Mouse (Mus musculus) forebrain, embryonic 11.5 days (tissue): ENCODE data around the gene Ifit1bl1. TPM values are rescaled to one million over a fixed set of nuclear protein-coding genes. Genes with fewer than 3 reads are reported as not detected.
"Not testable (repeated sequence)": the region's sequence is repeated elsewhere in the genome, so short reads cannot be mapped to it uniquely, and the experiment has no call there.

Experiments
- ATAC-seq: fragments of 200-750 bp; cut with Nextera tagmentation; replicated peaks from 2 replicates; pipeline ENCODE4 v1.8.0; 2017; ENCODE audit warnings: moderate TSS enrichment; ENCODE audit not compliant: low FRiP score
- DNase-seq: peaks from one replicate; pipeline ENCODE4 v3.0.0-alpha.2; 2017; ENCODE audit warnings: low spot score
- H3K27ac ChIP-seq: fragments of 300-500 bp; sonication (generic); 2 replicates; pipeline ENCODE4 v1.5.1; 2014; ENCODE audit warnings: low read depth, low read length
- H3K27me3 ChIP-seq: fragments of 300-500 bp; sonication (generic); 2 replicates; pipeline ENCODE4 v1.6.1; 2014; ENCODE audit warnings: mild to moderate bottlenecking, low read length, mixed read lengths; ENCODE audit not compliant: control insufficient read depth, insufficient read depth
- H3K36me3 ChIP-seq: fragments of 300-500 bp; sonication (generic); 2 replicates; pipeline ENCODE4 v1.6.1; 2014; ENCODE audit warnings: mild to moderate bottlenecking, low read length, moderate library complexity, mixed read lengths; ENCODE audit not compliant: control insufficient read depth, insufficient read depth
- H3K4me1 ChIP-seq: fragments of 300-500 bp; sonication (generic); replicated peaks from 2 replicates; pipeline ENCODE4 v1.6.1; 2014; ENCODE audit warnings: low read length, mixed read lengths; ENCODE audit not compliant: control insufficient read depth, insufficient read depth
- H3K4me2 ChIP-seq: fragments of 300-500 bp; sonication (generic); 2 replicates; pipeline ENCODE4 v1.6.1; 2014; ENCODE audit warnings: low read depth, mild to moderate bottlenecking, low read length, moderate library complexity, mixed read lengths; ENCODE audit not compliant: severe bottlenecking
- H3K4me3 ChIP-seq: fragments of 300-500 bp; sonication (generic); 2 replicates; pipeline ENCODE4 v1.5.1; 2014; ENCODE audit warnings: low read depth, low read length
- H3K9ac ChIP-seq: fragments of 300-500 bp; sonication (generic); 2 replicates; pipeline ENCODE4 v1.6.1; 2014; ENCODE audit warnings: low read length
- H3K9me3 ChIP-seq: fragments of 300-500 bp; sonication (generic); 2 replicates; pipeline ENCODE4 v1.6.1; 2016; ENCODE audit warnings: low read length, mixed read lengths; ENCODE audit not compliant: control insufficient read depth
- WGBS: fragments of 180-500 bp; shearing (Covaris S2); extraction: QIAGEN DNeasy Blood & Tissue Kit; methylation state at CpG from one replicate; pipeline ENCODE4 v1.1.7; 2014; 5-methylcytosine and 5-hydroxymethylcytosine counted together
- polyA plus RNA-seq: library from polyadenylated mRNA; unstranded; fragments of >200 nt; fragmentation: Nextera tagmentation; extraction: Ambion mirVana; gene quantifications from 2 replicates; pipeline ENCODE4 v1.2.1, GENCODE M21; 2014

Ifit1bl1 gene
- polyA plus RNA-seq, 1 experiment from 2014 or later: 0.08 TPM

DNA sequence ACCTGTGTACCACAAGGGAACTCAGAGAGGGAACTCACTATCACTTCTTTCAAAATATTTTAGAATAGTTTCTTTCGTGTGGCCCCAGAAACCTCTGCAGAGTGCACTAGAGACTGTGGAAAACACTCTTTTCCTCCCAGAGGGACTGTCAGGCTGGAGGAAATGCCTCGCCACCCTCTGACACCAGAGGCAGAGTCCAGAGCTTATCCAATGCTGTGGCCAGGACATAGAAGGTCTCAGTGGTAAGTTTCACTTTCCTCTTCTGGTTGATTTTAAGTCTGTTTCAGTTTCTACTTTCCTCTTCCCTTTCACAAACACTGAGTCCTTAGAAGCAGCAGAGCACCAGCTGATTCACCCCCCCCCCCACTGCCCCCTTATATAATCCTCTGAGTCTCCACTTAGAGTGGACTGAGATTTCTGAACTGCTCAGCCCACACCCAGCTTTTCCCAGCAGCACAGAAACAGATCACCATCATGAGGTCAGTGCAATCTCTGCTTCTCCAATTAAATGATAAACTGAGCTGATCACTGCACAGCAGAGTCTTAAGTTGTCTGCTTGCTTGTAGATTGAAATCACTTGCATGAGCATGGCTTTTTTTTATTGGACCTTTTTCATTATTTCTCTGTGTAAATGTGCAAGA is 18.5 kb downstream of the Ifit1bl1 start, which contains the start of gene Ifit3:
Ifit3 (plus strand) TSS at position 406 of the 641 bp plus-strand sequence.
- DNase-seq, H3K4me1 ChIP-seq, ATAC-seq, H3K27me3 ChIP-seq, H3K27ac ChIP-seq, H3K9me3 ChIP-seq, H3K4me3 ChIP-seq, H3K9ac ChIP-seq, H3K36me3 ChIP-seq, H3K4me2 ChIP-seq: not testable (repeated sequence)
- 80% methylated on average over 2 of the region's 2 CpGs for WGBS

DNA sequence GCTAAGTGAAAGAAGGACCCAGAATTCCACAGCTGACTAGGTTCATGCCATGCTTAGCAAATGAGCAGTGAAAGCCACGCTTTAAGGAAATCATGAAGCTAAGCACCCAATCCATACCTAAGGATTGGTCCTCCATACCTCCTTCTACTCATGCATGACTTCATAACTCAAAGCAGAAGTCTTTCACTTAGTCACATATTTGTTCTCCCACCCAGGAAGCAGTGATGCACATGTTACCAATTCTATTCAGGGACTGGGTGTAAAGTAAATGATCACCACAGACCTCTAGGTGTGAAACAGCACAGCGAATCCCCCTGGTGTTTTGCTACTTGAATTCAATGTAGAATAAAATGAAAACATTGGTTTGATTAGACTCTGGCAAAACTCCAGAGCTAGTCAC is 19.1 kb downstream of the Ifit1bl1 start:
- 81% methylated on average over 2 of the region's 2 CpGs for WGBS
- not testable (repeated sequence) for H3K36me3 ChIP-seq, H3K27me3 ChIP-seq, H3K4me3 ChIP-seq, H3K4me2 ChIP-seq, H3K27ac ChIP-seq, ATAC-seq, H3K4me1 ChIP-seq, H3K9ac ChIP-seq, DNase-seq, H3K9me3 ChIP-seq

- no peak overlapping the region for H3K9ac ChIP-seq
- H3K4me3 ChIP-seq: no peak overlapping the region
- no peaks in the 10 kb centered on the region for H3K4me1 ChIP-seq
- DNase-seq (no peak), ATAC-seq (no peak)
- H3K4me2 ChIP-seq: no peak overlapping the region
- H3K9me3 ChIP-seq: no peaks in the 10 kb centered on the region
- WGBS: 70% methylated on average over 1 of the region's 1 CpGs
- no peaks in the 10 kb centered on the region for H3K36me3 ChIP-seq
- no peak overlapping the region for H3K27ac ChIP-seq
- no peaks in the 10 kb centered on the region for H3K27me3 ChIP-seq
Measured at GRCm38 (mm10) chr19:34577121-34577520, 24.6 kb downstream of the Ifit1bl1 start.

GRCm38 (mm10) chr19:34573650-34574049 is 28.1 kb downstream of the Ifit1bl1 start:
- H3K9ac ChIP-seq: no peak overlapping the region
- no peak overlapping the region for H3K4me3 ChIP-seq
- H3K27ac ChIP-seq: no peak overlapping the region
- no peaks in the 10 kb centered on the region for H3K27me3 ChIP-seq
- H3K4me2 ChIP-seq: no peak overlapping the region
- no peaks in the 10 kb centered on the region for H3K9me3 ChIP-seq
- H3K36me3 ChIP-seq: no peaks in the 10 kb centered on the region
- H3K4me1 ChIP-seq: no peaks in the 10 kb centered on the region
- DNase-seq: no peak
- 93% methylated on average over 5 of the region's 5 CpGs for WGBS
- no peak for ATAC-seq

GRCm38 (mm10) chr19:34571080-34571479 is 30.7 kb downstream of the Ifit1bl1 start:
- 83% methylated on average over 1 of the region's 1 CpGs for WGBS
- no peak overlapping the region for H3K27ac ChIP-seq
- no peak overlapping the region for H3K4me2 ChIP-seq
- no peak for DNase-seq
- H3K9me3 ChIP-seq: no peaks in the 10 kb centered on the region
- no peaks in the 10 kb centered on the region for H3K27me3 ChIP-seq
- H3K36me3 ChIP-seq: no peaks in the 10 kb centered on the region
- no peaks in the 10 kb centered on the region for H3K4me1 ChIP-seq
- ATAC-seq: no peak
- H3K4me3 ChIP-seq: no peak overlapping the region
- no peak overlapping the region for H3K9ac ChIP-seq

GRCm38 (mm10) chr19:34569896-34570476 is 31.8 kb downstream of the Ifit1bl1 start:
- no peak for DNase-seq
- no peak for ATAC-seq

DNA sequence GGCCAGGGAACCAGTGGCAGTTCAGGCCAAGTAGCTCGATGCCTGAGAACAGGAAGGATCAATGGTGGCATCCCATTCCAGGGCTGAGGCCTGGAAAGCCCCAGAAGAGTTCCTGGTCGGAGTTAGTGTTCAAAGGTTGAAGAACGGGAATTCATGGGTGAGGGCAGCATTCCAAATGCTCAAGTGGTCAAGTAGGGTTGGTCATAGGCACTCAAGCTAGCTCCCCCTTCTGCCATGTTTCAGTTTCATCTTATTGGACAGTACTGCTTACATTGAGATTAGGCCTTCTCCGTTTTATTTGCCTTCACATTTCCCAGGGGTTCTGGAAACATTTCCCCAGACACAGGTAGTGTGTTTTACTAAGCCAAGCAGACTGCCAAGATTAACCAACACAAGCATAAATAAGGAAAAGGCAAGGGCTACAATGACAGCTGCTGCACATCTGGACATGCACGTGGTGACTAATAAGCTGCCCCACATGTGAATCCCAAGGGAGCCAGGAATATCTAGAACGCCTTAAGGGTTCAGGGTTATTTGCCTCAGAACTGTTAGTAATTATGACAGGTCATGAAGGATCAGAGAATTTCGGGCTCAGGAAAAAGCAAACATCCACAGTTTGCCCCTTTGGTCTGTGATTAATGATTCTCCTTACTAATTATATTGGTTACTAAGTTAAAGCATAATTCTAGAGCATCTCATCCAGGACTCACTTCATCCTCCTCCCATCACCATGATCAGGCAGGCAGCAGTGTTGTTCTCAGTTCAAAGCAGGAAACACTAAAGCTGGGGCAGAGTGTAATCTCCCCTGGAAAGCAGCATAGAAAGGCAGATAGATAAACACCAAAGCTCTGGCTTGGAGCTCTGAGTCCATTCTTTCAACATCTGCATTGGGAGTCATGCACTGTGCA is 32.5 kb downstream of the Ifit1bl1 start:
- WGBS: 81% methylated on average over 7 of the region's 7 CpGs
- Histone ChIP-seq H3K4me3 (no peak overlapping the region), H3K27me3 (no peaks in the 10 kb centered on the region), H3K36me3 (no peaks in the 10 kb centered on the region), H3K9ac (no peak overlapping the region), H3K9me3 (no peaks in the 10 kb centered on the region), H3K4me1 (no peaks in the 10 kb centered on the region), H3K27ac (no peak overlapping the region), H3K4me2 (no peak overlapping the region)
- ATAC-seq (no peak), DNase-seq (no peak)

More at GRCm38 (mm10) chr19:34569896-34570476, 31.8 kb downstream of the Ifit1bl1 start:
- no peak overlapping the region for H3K27ac ChIP-seq
- no peaks in the 10 kb centered on the region for H3K27me3 ChIP-seq
- H3K9ac ChIP-seq: no peak overlapping the region
- no peaks in the 10 kb centered on the region for H3K4me1 ChIP-seq
- H3K9me3 ChIP-seq: no peaks in the 10 kb centered on the region
- H3K4me2 ChIP-seq: no peak overlapping the region
- H3K4me3 ChIP-seq: no peak overlapping the region
- 82% methylated on average over 4 of the region's 4 CpGs for WGBS
- no peaks in the 10 kb centered on the region for H3K36me3 ChIP-seq

- Histone ChIP-seq H3K9ac (no peak overlapping the region), H3K36me3 (no peaks in the 10 kb centered on the region), H3K4me1 (no peaks in the 10 kb centered on the region), H3K4me3 (no peak overlapping the region), H3K27me3 (no peaks in the 10 kb centered on the region), H3K4me2 (no peak overlapping the region), H3K27ac (no peak overlapping the region), H3K9me3 (no peaks in the 10 kb centered on the region)
- WGBS: 76% methylated on average over 1 of the region's 1 CpGs
- ATAC-seq (no peak), DNase-seq (no peak)
Measured at GRCm38 (mm10) chr19:34566178-34566784, 35.5 kb downstream of the Ifit1bl1 start.
